Mouse (Mus musculus) midbrain, embryonic 14.5 days (tissue): ENCODE data around the gene Morc2a. TPM values are rescaled to one million over a fixed set of nuclear protein-coding genes. Genes with fewer than 3 reads are reported as not detected.
"Not testable (repeated sequence)": the region's sequence is repeated elsewhere in the genome, so short reads cannot be mapped to it uniquely, and the experiment has no call there.

Experiments used
- ATAC-seq: fragments of 200-750 bp; cut with Nextera tagmentation; 2 replicates; pipeline ENCODE4 v1.8.0; 2017; ENCODE audit warnings: moderate number of reproducible peaks, moderate library complexity; ENCODE audit not compliant: low FRiP score, low TSS enrichment
- DNase-seq: peaks from one replicate; pipeline ENCODE4 v3.0.0-alpha.2; 2015
- H3K27ac ChIP-seq: fragments of 300-500 bp; sonication (generic); replicated peaks from 2 replicates; pipeline ENCODE4 v1.5.1; 2014; ENCODE audit warnings: mild to moderate bottlenecking, low read depth, low read length, moderate library complexity
- H3K27me3 ChIP-seq: fragments of 300-500 bp; sonication (generic); 2 replicates; pipeline ENCODE4 v1.6.1; 2014; ENCODE audit warnings: low read length, control low read depth, mixed read lengths; ENCODE audit not compliant: control insufficient read depth, insufficient read depth
- H3K36me3 ChIP-seq: fragments of 300-500 bp; sonication (generic); 2 replicates; pipeline ENCODE4 v1.6.1; 2014; ENCODE audit warnings: low read length, control low read depth; ENCODE audit not compliant: control insufficient read depth, insufficient read depth
- H3K4me1 ChIP-seq: fragments of 300-500 bp; sonication (generic); 2 replicates; pipeline ENCODE4 v1.6.1; 2014; ENCODE audit warnings: mild to moderate bottlenecking, antibody characterized with exemption, low read length, control low read depth; ENCODE audit not compliant: control insufficient read depth, insufficient read depth
- H3K4me2 ChIP-seq: fragments of 300-500 bp; sonication (generic); 2 replicates; pipeline ENCODE4 v1.6.1; 2014; ENCODE audit warnings: mild to moderate bottlenecking, low read length, moderate library complexity
- H3K4me3 ChIP-seq: fragments of 300-500 bp; sonication (generic); replicated peaks from 2 replicates; pipeline ENCODE4 v1.5.1; 2014; ENCODE audit warnings: low read depth, low read length
- H3K9ac ChIP-seq: fragments of 300-500 bp; sonication (generic); replicated peaks from 2 replicates; pipeline ENCODE4 v1.6.1; 2014; ENCODE audit warnings: mild to moderate bottlenecking, low read length, moderate library complexity
- H3K9me3 ChIP-seq: fragments of 300-500 bp; sonication (generic); 2 replicates; pipeline ENCODE4 v1.6.1; 2016; ENCODE audit warnings: low read length, control low read depth, mixed read lengths; ENCODE audit not compliant: control insufficient read depth
- WGBS: fragments of 180-500 bp; shearing (Covaris S2); extraction: QIAGEN DNeasy Blood & Tissue Kit; methylation state at CpG from one replicate; pipeline ENCODE4 v1.1.7; 2014; 5-methylcytosine and 5-hydroxymethylcytosine counted together
- polyA plus RNA-seq: library from polyadenylated mRNA; unstranded; fragments of >200 nt; fragmentation: Nextera tagmentation; extraction: Ambion mirVana; gene quantifications from 2 replicates; pipeline ENCODE4 v1.2.1, GENCODE M21; 2014

Morc2a gene
- 32.1 and 32.2 TPM in 2 replicates for polyA plus RNA-seq

DNA sequence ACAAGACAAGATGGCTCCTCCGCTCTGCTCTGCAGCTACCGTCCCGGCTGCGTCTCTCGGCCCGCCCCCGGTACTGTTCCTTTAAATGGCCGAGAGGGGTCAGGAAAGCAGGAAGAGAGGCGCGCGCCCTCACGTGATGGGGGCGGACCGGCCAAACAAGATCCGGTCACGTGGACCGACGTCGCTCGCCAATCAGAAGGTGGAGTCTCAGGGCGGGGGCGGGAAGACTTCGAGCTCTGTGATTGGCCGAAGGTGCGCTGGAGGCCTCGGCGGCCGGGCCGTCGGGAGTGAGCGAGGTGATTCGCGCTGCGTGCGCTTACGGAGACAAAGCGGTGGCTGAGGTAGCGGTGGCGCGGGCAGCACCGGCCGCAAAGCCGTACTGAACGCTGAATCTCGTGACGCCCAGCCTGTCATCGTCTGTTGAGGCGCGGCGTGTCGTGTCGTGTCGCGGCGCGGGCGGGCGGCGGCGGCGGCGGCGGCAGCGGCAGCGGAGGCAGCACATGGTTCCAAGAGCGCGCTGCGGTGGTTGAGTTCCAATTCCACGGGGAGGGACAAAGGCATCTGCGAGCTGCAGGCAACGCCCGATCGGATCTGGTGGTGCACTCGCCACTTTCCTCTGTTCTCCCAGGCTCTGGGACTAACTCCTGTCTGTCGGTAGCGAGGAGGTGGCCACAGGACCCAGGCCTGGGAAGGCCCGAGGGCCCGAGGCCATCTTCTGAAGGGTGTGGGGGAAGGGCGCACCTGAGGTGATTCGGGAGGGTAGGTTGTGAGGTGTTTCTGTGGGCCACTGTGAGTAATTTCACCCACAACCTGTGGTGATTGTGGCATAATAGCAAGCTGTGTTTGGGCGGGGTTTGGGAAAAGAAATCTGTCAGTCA lies at the start of gene Morc2a:
Gene Morc2a (plus strand): TSS at position 228 of the 878 bp plus-strand sequence.
- H3K9ac ChIP-seq = peak within 1 kb of the TSS; percentile 96
- ATAC-seq (peak; percentile 99), DNase-seq (peak; percentile 99)
- H3K4me1 ChIP-seq = peaks cover 18% of the 10 kb centered on the region
- WGBS = 1% methylated on average over 81 of the region's 81 CpGs
- peak within 1 kb of the TSS; percentile 67 for H3K4me2 ChIP-seq
- peak within 1 kb of the TSS; percentile 94 for H3K4me3 ChIP-seq
- H3K27me3 ChIP-seq = no peaks in the 10 kb centered on the region
- H3K36me3 ChIP-seq = peaks cover 23% of the 10 kb centered on the region
- H3K27ac ChIP-seq = peak within 1 kb of the TSS; percentile 95
- H3K9me3 ChIP-seq = peaks cover 14% of the 10 kb centered on the region

DNA sequence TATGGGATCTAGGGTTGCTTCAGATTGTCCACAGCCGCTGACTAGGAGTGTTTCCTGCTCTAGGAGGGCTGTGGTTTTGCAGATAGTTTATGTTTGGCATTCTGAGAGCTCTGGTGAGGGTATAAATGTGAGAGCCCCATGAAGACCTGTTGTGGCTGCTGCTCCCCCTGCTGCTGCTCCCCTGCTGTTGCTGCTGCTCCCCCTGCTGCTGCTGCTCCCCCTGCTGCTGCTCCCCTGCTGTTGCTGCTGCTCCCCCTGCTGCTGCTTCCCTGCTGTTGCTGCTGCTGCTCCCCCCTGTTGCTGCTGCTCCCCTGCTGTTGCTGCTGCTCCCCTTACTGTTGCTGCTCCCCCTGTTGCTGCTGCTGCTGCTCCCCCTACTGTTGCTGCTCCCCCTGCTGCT lies 47.0 kb upstream of the Morc2a start:
- not testable (repeated sequence) for H3K27ac ChIP-seq, H3K9ac ChIP-seq, H3K27me3 ChIP-seq, DNase-seq, H3K4me3 ChIP-seq, H3K36me3 ChIP-seq, ATAC-seq, H3K4me1 ChIP-seq, H3K9me3 ChIP-seq, H3K4me2 ChIP-seq
- 82% methylated on average over 1 of the region's 1 CpGs for WGBS

DNA sequence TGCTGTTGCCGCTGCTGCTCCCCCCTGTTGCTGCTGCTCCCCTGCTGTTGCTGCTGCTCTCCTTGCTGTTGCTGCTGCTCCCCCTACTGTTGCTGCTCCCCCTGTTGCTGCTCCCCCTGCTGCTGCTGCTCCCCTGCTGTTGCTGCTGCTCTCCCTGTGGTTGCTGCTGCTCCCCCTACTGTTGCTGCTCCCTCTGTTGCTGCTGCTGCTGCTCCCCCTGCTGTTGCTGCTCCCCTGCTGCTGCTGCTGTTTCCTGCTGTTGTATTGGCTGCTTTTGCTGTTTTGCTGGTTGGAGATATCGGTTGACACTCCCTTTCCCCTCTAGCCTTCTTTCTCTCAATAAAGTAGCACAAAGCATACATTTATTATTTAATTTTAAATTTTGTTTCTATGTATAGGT lies 46.3 kb upstream of the Morc2a start:
- H3K27ac ChIP-seq, H3K9me3 ChIP-seq, ATAC-seq, H3K4me2 ChIP-seq, H3K4me3 ChIP-seq, H3K4me1 ChIP-seq, H3K36me3 ChIP-seq, H3K9ac ChIP-seq, H3K27me3 ChIP-seq: not testable (repeated sequence)
- DNase-seq = peak; percentile 7
- WGBS = 69% methylated on average over 2 of the region's 2 CpGs

GRCm38 (mm10) chr11:3606456-3606855 lies 42.5 kb upstream of the Morc2a start:
- no peaks in the 10 kb centered on the region for H3K9me3 ChIP-seq
- H3K27me3 ChIP-seq = no peaks in the 10 kb centered on the region
- H3K27ac ChIP-seq = no peak overlapping the region
- H3K36me3 ChIP-seq = no peaks in the 10 kb centered on the region
- WGBS = 89% methylated on average over 5 of the region's 5 CpGs
- DNase-seq = no peak
- no peak overlapping the region for H3K4me2 ChIP-seq
- no peak for ATAC-seq
- H3K9ac ChIP-seq = no peak overlapping the region
- H3K4me3 ChIP-seq = no peak overlapping the region
- H3K4me1 ChIP-seq = no peaks in the 10 kb centered on the region

- Histone ChIP-seq H3K27me3 (no peaks in the 10 kb centered on the region), H3K9me3 (no peaks in the 10 kb centered on the region), H3K36me3 (no peaks in the 10 kb centered on the region), H3K9ac (no peak overlapping the region), H3K4me1 (no peaks in the 10 kb centered on the region), H3K4me2 (no peak overlapping the region), H3K4me3 (no peak overlapping the region), H3K27ac (no peak overlapping the region)
- WGBS = 90% methylated on average over 4 of the region's 4 CpGs
- DNase-seq (no peak), ATAC-seq (no peak)
Measured at GRCm38 (mm10) chr11:3615576-3615975, 33.4 kb upstream of the Morc2a start.

- Histone ChIP-seq H3K9me3 (no peaks in the 10 kb centered on the region), H3K4me3 (no peak overlapping the region), H3K4me2 (no peak overlapping the region), H3K9ac (no peak overlapping the region), H3K27ac (no peak overlapping the region), H3K27me3 (no peaks in the 10 kb centered on the region), H3K36me3 (no peaks in the 10 kb centered on the region), H3K4me1 (no peaks in the 10 kb centered on the region)
- ATAC-seq (no peak), DNase-seq (no peak)
- 76% methylated on average over 5 of the region's 5 CpGs for WGBS
Measured at GRCm38 (mm10) chr11:3622826-3623225, 26.2 kb upstream of the Morc2a start.

DNA sequence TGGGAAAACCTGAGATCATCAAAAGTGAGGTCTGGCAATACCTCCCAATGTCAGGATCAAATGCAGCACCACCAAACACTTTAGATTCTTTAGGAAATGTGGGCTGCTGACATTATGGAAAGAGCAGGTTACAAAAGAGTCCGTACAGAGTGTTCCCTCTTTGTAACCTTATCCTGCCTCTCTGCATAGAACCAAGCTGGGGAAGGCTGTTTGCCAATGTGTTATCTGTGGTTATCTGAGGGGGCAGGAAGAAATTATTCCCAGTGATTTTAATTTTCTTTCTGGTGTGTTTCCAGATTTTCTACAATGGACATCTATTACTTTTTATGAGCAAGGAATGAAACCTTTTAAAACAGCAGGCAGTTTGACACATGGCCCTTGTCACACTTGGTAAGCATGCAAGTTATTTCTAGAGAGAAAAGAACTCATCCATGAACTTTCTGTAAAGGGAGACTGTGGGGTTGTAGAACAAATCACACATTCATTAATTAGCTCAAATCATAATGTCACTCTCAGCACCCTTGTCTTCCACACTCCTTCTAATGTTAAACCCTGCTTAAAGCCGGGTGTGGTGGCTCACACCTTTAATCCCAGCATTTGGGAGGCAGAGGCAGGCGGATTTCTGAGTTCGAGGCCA lies 24.5 kb upstream of the Morc2a start:
- no peaks in the 10 kb centered on the region for H3K4me1 ChIP-seq

DNA sequence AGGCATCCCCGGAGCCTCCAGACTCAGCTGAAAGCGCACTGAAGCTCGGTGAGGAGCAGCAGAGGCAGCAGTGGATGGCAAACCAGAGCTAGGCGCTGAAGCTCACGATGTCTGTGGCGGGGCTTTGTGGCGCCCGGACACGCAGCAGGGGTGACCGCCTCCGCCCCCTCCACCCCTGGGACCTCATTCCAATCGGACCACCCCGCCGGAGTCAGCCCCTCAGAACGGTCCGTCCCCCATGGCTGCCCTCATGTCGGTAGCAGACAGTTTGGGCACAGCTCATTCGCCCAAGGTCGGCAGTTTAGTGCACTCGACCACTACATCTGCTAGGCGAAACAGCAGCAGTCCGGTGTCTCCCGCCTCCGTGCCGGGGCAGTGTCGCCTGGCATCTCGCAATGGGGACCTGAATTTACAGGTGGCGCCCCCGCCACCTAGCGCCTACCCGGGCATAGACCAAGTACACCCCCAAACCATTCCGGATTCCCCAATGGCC lies 19.9 kb upstream of the Morc2a start:
- peak overlapping the region; percentile 52; the same call in 1 of the 2 replicates for H3K9ac ChIP-seq
- H3K9me3 ChIP-seq = no peaks in the 10 kb centered on the region
- no peaks in the 10 kb centered on the region for H3K36me3 ChIP-seq
- peak overlapping the region; percentile 40 for H3K4me3 ChIP-seq
- WGBS = under 1% methylated on average over 32 of the region's 32 CpGs
- DNase-seq (peak; percentile 41), ATAC-seq (no peak)
- no peak overlapping the region for H3K27ac ChIP-seq
- no peaks in the 10 kb centered on the region for H3K27me3 ChIP-seq
- H3K4me2 ChIP-seq = peak overlapping the region; percentile 81
- no peaks in the 10 kb centered on the region for H3K4me1 ChIP-seq

More for the DNA sequence above, 24.5 kb upstream of the Morc2a start:
- Histone ChIP-seq H3K27me3 (no peaks in the 10 kb centered on the region), H3K9ac (no peak overlapping the region), H3K9me3 (no peaks in the 10 kb centered on the region), H3K4me2 (no peak overlapping the region), H3K36me3 (no peaks in the 10 kb centered on the region), H3K4me3 (no peak overlapping the region), H3K27ac (no peak overlapping the region)
- DNase-seq (no peak), ATAC-seq (no peak)
- WGBS = 80% methylated on average over 4 of the region's 4 CpGs
